Mouse (Mus musculus) forebrain, embryonic 12.5 days (tissue): Measurements from ENCODE around the gene Otop2. TPM values are rescaled to one million over a fixed set of nuclear protein-coding genes. Genes with fewer than 3 reads are reported as not detected.

Experiments
- ATAC-seq: fragments of 200-750 bp; cut with Nextera tagmentation; 2 replicates; pipeline ENCODE4 v1.8.0; 2017; ENCODE audit warnings: moderate TSS enrichment; ENCODE audit not compliant: low FRiP score
- H3K27ac ChIP-seq: fragments of 300-500 bp; sonication (generic); 2 replicates; pipeline ENCODE4 v1.5.1; 2016; ENCODE audit warnings: mild to moderate bottlenecking
- H3K27me3 ChIP-seq: fragments of 300-500 bp; sonication (generic); 2 replicates; pipeline ENCODE4 v1.6.1; 2016; ENCODE audit warnings: mild to moderate bottlenecking
- H3K36me3 ChIP-seq: fragments of 300-500 bp; sonication (generic); replicated peaks from 2 replicates; pipeline ENCODE4 v1.6.1; 2016; ENCODE audit warnings: mild to moderate bottlenecking
- H3K4me1 ChIP-seq: fragments of 300-500 bp; sonication (generic); 2 replicates; pipeline ENCODE4 v1.6.1; 2016
- H3K4me2 ChIP-seq: fragments of 300-500 bp; sonication (generic); 2 replicates; pipeline ENCODE4 v1.6.1; 2016; ENCODE audit warnings: mild to moderate bottlenecking, moderate library complexity
- H3K4me3 ChIP-seq: fragments of 300-500 bp; sonication (generic); replicated peaks from 2 replicates; pipeline ENCODE4 v1.5.1; 2016; ENCODE audit warnings: mild to moderate bottlenecking
- H3K9ac ChIP-seq: fragments of 300-500 bp; sonication (generic); 2 replicates; pipeline ENCODE4 v1.6.1; 2016; ENCODE audit warnings: mild to moderate bottlenecking
- H3K9me3 ChIP-seq: fragments of 300-500 bp; sonication (generic); 2 replicates; pipeline ENCODE4 v1.6.1; 2016
- WGBS: fragments of 180-500 bp; shearing (Covaris S2); methylation state at CpG from one replicate; pipeline ENCODE4 v1.1.7; 2016; 5-methylcytosine and 5-hydroxymethylcytosine counted together
- polyA plus RNA-seq: library from polyadenylated mRNA; unstranded; fragments of >200 nt; fragmentation: Nextera tagmentation; extraction: Ambion mirVana; gene quantifications from 2 replicates; pipeline ENCODE4 v1.2.1, GENCODE M21; 2016

The Otop2 gene
- polyA plus RNA-seq, result not detected in 2 replicates

- H3K36me3 ChIP-seq, result no peaks in the 10 kb centered on the region
- no peak for ATAC-seq
- no peak within 1 kb of the TSS for H3K4me2 ChIP-seq
- peaks cover 7% of the 10 kb centered on the region for H3K4me1 ChIP-seq
- H3K27ac ChIP-seq, result no peak within 1 kb of the TSS
- H3K9ac ChIP-seq, result peak within 1 kb of the TSS; percentile 25; the same call in 1 of the 2 replicates
- peaks cover 25% of the 10 kb centered on the region for H3K27me3 ChIP-seq
- 17% methylated on average over 8 of the region's 8 CpGs for WGBS
- no peaks in the 10 kb centered on the region for H3K9me3 ChIP-seq
- H3K4me3 ChIP-seq, result no peak within 1 kb of the TSS
Measured at GRCm38 (mm10) chr11:115306863-115307262, at the start of gene Otop2. Otop2 (plus strand) TSS chr11:115307163.

GRCm38 (mm10) chr11:115257775-115258510 lies 49.0 kb upstream of the Otop2 start:
- Histone ChIP-seq H3K4me3 (peak overlapping the region; percentile 24), H3K27me3 (peaks cover 100% of the 10 kb centered on the region)
- WGBS, result 16% methylated on average over 59 of the region's 59 CpGs

GRCm38 (mm10) chr11:115259134-115259533 lies 47.8 kb upstream of the Otop2 start:
- Histone ChIP-seq H3K36me3 (no peaks in the 10 kb centered on the region), H3K27ac (no peak overlapping the region), H3K4me1 (peaks cover 7% of the 10 kb centered on the region), H3K9ac (no peak overlapping the region), H3K27me3 (peaks cover 99% of the 10 kb centered on the region), H3K4me3 (no peak overlapping the region), H3K9me3 (0 out of 2 replicates have a peak, but pooled peaks cover 2% of the 10 kb centered on the region), H3K4me2 (no peak overlapping the region)
- ATAC-seq, result no peak
- WGBS, result 85% methylated on average over 4 of the region's 4 CpGs

More at GRCm38 (mm10) chr11:115257775-115258510, 49.0 kb upstream of the Otop2 start:
- Histone ChIP-seq H3K9ac (no peak overlapping the region; the same call in 1 of the 2 replicates), H3K4me1 (peaks cover 7% of the 10 kb centered on the region), H3K4me2 (peak overlapping the region; percentile 44), H3K36me3 (no peaks in the 10 kb centered on the region), H3K9me3 (0 out of 2 replicates have a peak, but pooled peaks cover 2% of the 10 kb centered on the region), H3K27ac (no peak overlapping the region)
- ATAC-seq, result no peak

GRCm38 (mm10) chr11:115262954-115263353 lies 44.0 kb upstream of the Otop2 start:
- ATAC-seq, result no peak
- Histone ChIP-seq H3K9me3 (0 out of 2 replicates have a peak, but pooled peaks cover 2% of the 10 kb centered on the region), H3K4me2 (no peak overlapping the region), H3K4me3 (no peak overlapping the region), H3K27ac (no peak overlapping the region), H3K9ac (no peak overlapping the region), H3K27me3 (peaks cover 99% of the 10 kb centered on the region), H3K4me1 (peaks cover 29% of the 10 kb centered on the region), H3K36me3 (peaks cover 1% of the 10 kb centered on the region; the same call in 1 of the 2 replicates)
- 85% methylated on average over 11 of the region's 11 CpGs for WGBS

GRCm38 (mm10) chr11:115264136-115264861 lies 42.7 kb upstream of the Otop2 start:
- H3K9me3 ChIP-seq, result no peaks in the 10 kb centered on the region
- H3K36me3 ChIP-seq, result peaks cover 14% of the 10 kb centered on the region
- no peak overlapping the region for H3K27ac ChIP-seq
- H3K27me3 ChIP-seq, result peaks cover 99% of the 10 kb centered on the region
- H3K4me2 ChIP-seq, result no peak overlapping the region
- no peak overlapping the region; the same call in 1 of the 2 replicates for H3K4me3 ChIP-seq
- no peak for ATAC-seq
- H3K4me1 ChIP-seq, result peaks cover 25% of the 10 kb centered on the region
- 56% methylated on average over 7 of the region's 7 CpGs for WGBS
- H3K9ac ChIP-seq, result no peak overlapping the region

GRCm38 (mm10) chr11:115264862-115265668 lies 41.9 kb upstream of the Otop2 start:
- peaks cover 25% of the 10 kb centered on the region for H3K4me1 ChIP-seq
- H3K9ac ChIP-seq, result peak overlapping the region; percentile 36; the same call in 1 of the 2 replicates
- peak overlapping the region; percentile 59 for H3K4me2 ChIP-seq
- H3K36me3 ChIP-seq, result peaks cover 18% of the 10 kb centered on the region
- H3K4me3 ChIP-seq, result peak overlapping the region; percentile 29
- peak; percentile 27; the same call in 1 of the 2 replicates for ATAC-seq
- H3K27ac ChIP-seq, result no peak overlapping the region
- 7% methylated on average over 36 of the region's 39 CpGs for WGBS
- no peaks in the 10 kb centered on the region for H3K9me3 ChIP-seq
- H3K27me3 ChIP-seq, result peaks cover 98% of the 10 kb centered on the region

GRCm38 (mm10) chr11:115265771-115266399 lies 41.1 kb upstream of the Otop2 start:
- Histone ChIP-seq H3K4me1 (peaks cover 28% of the 10 kb centered on the region), H3K27me3 (peaks cover 90% of the 10 kb centered on the region), H3K9ac (no peak overlapping the region), H3K27ac (no peak overlapping the region), H3K4me2 (peak overlapping the region; percentile 59; the same call in 1 of the 2 replicates), H3K9me3 (no peaks in the 10 kb centered on the region), H3K36me3 (peaks cover 18% of the 10 kb centered on the region), H3K4me3 (no peak overlapping the region; the same call in 1 of the 2 replicates)
- 3% methylated on average over 20 of the region's 20 CpGs for WGBS
- ATAC-seq, result 0 out of 2 replicates have a peak, but pooled peaks have one; percentile 7

GRCm38 (mm10) chr11:115266400-115266778 lies 40.6 kb upstream of the Otop2 start:
- 1% methylated on average over 22 of the region's 22 CpGs for WGBS
- Histone ChIP-seq H3K4me2 (peak overlapping the region; percentile 54), H3K4me1 (peaks cover 28% of the 10 kb centered on the region), H3K9ac (peak overlapping the region; percentile 38; the same call in 1 of the 2 replicates), H3K36me3 (peaks cover 18% of the 10 kb centered on the region), H3K9me3 (no peaks in the 10 kb centered on the region), H3K27ac (no peak overlapping the region), H3K4me3 (peak overlapping the region; percentile 36), H3K27me3 (peaks cover 85% of the 10 kb centered on the region)
- no peak for ATAC-seq

- peaks cover 18% of the 10 kb centered on the region for H3K36me3 ChIP-seq
- no peaks in the 10 kb centered on the region for H3K9me3 ChIP-seq
- WGBS, result 8% methylated on average over 31 of the region's 50 CpGs
- no peak for ATAC-seq
- H3K27me3 ChIP-seq, result peaks cover 76% of the 10 kb centered on the region
- no peak within 1 kb of the TSS for H3K27ac ChIP-seq
- peak within 1 kb of the TSS; percentile 59 for H3K4me2 ChIP-seq
- H3K4me1 ChIP-seq, result peaks cover 28% of the 10 kb centered on the region
- H3K9ac ChIP-seq, result peak within 1 kb of the TSS; percentile 38
- peak within 1 kb of the TSS; percentile 36 for H3K4me3 ChIP-seq
Measured at GRCm38 (mm10) chr11:115267061-115267883, 39.7 kb upstream of the Otop2 start, which contains the start of gene Grin2c. Grin2c (minus strand) TSS chr11:115267243.

GRCm38 (mm10) chr11:115267958-115268357 lies 39.0 kb upstream of the Otop2 start:
- no peak overlapping the region for H3K27ac ChIP-seq
- H3K4me2 ChIP-seq, result no peak overlapping the region
- WGBS, result 81% methylated on average over 11 of the region's 11 CpGs
- peaks cover 18% of the 10 kb centered on the region for H3K36me3 ChIP-seq
- no peak overlapping the region for H3K4me3 ChIP-seq
- no peak for ATAC-seq
- peaks cover 70% of the 10 kb centered on the region for H3K27me3 ChIP-seq
- no peaks in the 10 kb centered on the region for H3K9me3 ChIP-seq
- peaks cover 28% of the 10 kb centered on the region for H3K4me1 ChIP-seq
- H3K9ac ChIP-seq, result no peak overlapping the region
